Comparison of ENCODE assay signal across 8 mouse cellular contexts in genomic region chr4:46650086-46650753, GRCm38 (mm10). TPM values are rescaled to one million over a fixed set of nuclear protein-coding genes. Genes with fewer than 3 reads are reported as not detected.
DNase-seq lines count a peak whose midpoint lies in the region; ATAC-seq and TF ChIP-seq lines count a peak whose summit lies in the region.

TSS of gene Tbc1d2 (minus strand) at chr4:46650209.

- DNase-seq in Muller cell, postnatal 12 days (ENCODE audit: inconsistent ontology term) = peak; percentile 94
- DNase-seq in cerebellum, adult 9-10 months = peak; percentile 95
- peak; percentile 90 for DNase-seq in forelimb bud, embryonic 11.5 days (ENCODE audit: low read depth, low spot score)
- DNase-seq in heart, postnatal 4 days = peak; percentile 96
- peak; percentile 79 to 91 for DNase-seq in layer of hippocampus, adult 8-10 months (ENCODE audit: low spot score in 2 of 2)
- DNase-seq in lung, embryonic 14.5 days = peak; percentile 97
- DNase-seq in testis, postnatal 14 days (ENCODE audit: low spot score) = peak; percentile 93

- under 1% methylated on average over 69 of the region's 69 CpGs for WGBS in lung, embryonic 14.5 days

- peak; percentile 98 for ATAC-seq in lung, embryonic 14.5 days (ENCODE audit: insufficient read depth)
- ATAC-seq in neutrophil, adult 5-6 weeks (ENCODE audit: extremely low read depth, insufficient number of reproducible peaks, low FRiP score, poor library complexity, severe bottlenecking) = peak; percentile 97

- peaks cover 16% of the 10 kb centered on the region; the same call in 1 of the 2 replicates for H3K27me3 ChIP-seq in lung, embryonic 14.5 days (ENCODE audit: insufficient read depth, low read length)

- peak within 1 kb of the TSS; percentile 78 for H3K4me2 ChIP-seq in lung, embryonic 14.5 days

- peak within 1 kb of the TSS; percentile 81 for H3K27ac ChIP-seq in lung, embryonic 14.5 days (ENCODE audit: low read depth)

- no peaks in the 10 kb centered on the region for H3K36me3 ChIP-seq in lung, embryonic 14.5 days (ENCODE audit: insufficient read depth)

- H3K4me3 ChIP-seq in lung, embryonic 14.5 days (ENCODE audit: low read depth, low read length) = peak within 1 kb of the TSS; percentile 59

- TF ChIP-seq CTCF in lung, embryonic 14.5 days (IDR thresholded peaks at IDR 0.05; ENCODE audit: low read depth) = peak; percentile 50

- H3K9me3 ChIP-seq in lung, embryonic 14.5 days (ENCODE audit: low read depth, low read length) = no peaks in the 10 kb centered on the region

- H3K9ac ChIP-seq in lung, embryonic 14.5 days = peak within 1 kb of the TSS; percentile 64

- H3K4me1 ChIP-seq in lung, embryonic 14.5 days (ENCODE audit: insufficient read depth) = no peaks in the 10 kb centered on the region

RNA-seq across cellular contexts. Expression of gene Tbc1d2, which starts in this region (rescaled TPM):
- total RNA-seq in heart, postnatal 4 days (2021) = 1 to 10 TPM; 2.9 to 3.5 TPM
- 1 to 10 TPM; 2.8 to 4.2 (median 3.0) TPM for total RNA-seq in layer of hippocampus, adult 8-10 months (2022)
- 3.2 and 3.5 TPM in 2 replicates for polyA plus RNA-seq in lung, embryonic 14.5 days (2014; fragmentation: Nextera tagmentation; extraction: Ambion mirVana)
- 3.3 and 3.7 TPM in 2 replicates for total RNA-seq in neutrophil, adult 5-6 weeks (2017)

Comparison
In these comparisons a context has a peak if more than half of its experiments do, and no peak if none do; other contexts are left out.
1. Peak in every context shown above with its lines: DNase-seq, ATAC-seq, H3K4me3 ChIP-seq and H3K27ac ChIP-seq.